Mouse (Mus musculus): ENCODE results near the gene Tet1.

Tet1 gene

DNA sequence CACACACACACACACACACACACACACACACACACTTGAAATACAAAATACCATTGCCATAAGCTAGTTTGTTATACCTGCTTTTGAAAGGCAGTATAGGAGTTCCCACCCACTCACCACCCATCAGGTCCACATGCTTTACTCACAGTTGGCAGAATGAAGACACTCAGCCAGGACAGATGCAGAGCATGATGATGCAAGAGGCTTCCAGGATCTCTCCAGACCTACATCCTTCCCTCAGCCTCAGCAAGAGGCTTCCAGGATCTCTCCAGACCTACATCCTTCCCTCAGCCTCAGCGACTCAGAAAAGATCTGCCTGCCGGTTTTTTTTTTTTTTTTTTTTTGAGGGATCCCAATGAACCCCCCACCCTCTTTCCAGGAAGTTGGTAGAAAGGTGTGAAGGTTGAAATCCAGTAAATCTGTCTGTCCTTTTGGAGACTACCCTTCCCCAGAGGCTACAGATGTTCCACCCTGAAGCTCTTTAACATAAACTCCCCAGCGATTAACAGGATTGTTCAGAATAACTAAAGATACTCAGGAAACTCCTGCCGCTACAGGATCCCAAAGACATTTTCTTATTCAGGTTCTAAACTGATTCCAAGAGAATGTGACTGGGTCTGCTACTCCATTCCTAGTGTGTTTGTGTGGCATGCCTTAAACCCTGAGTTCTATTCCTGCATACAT is 16.1 kb downstream of the Tet1 start:
- DNase-seq (ENCODE audit: inconsistent age in 2 of 2, low spot score in 1 of 2), result no peak

GRCm38 (mm10) chr10:62891025-62891424 is 17.8 kb downstream of the Tet1 start:
- DNase-seq (ENCODE audit: inconsistent age in 2 of 2, low spot score in 1 of 2), result no peak

DNA sequence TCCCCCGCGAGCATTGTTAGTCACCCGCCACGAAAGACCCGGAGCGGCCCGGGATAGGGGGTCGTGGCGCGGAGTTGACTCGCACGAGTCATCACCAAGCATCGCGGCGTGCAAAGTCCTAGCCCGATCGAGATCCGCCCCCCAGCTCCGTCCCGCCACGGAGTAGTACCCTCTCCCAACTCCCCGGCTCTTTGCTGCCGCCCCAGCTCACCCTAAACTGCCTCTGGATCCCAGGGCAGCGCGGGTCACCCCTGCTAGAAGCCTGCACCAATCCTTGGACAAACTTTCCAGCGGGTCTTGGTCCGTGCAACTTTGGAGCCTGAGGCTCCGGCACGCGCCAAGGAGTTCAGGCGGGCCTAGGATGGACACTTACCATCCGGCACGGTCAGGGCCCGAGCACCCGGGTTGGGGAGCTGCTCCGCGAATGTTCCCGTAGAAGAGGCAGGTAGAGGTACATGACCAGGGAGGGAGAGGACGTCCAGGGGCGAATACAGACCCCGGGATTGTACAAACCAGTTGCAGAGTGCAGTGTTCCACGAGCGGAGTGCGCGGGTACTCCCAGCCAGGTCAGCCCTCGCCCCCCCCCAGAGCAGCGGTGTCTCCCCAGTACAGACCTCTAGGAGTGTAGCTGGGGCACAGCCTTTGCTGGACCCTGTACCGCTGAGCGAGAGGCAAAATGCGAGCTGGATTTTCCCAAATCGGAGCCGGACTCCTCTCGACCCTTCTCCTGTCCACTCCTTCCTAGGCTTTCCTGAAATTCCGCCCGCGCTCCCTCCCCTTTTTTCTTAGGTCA is 21.8 kb downstream of the Tet1 start:
- peak; percentile 39 to 79 for DNase-seq (ENCODE audit: inconsistent age in 2 of 2, low spot score in 1 of 2)

DNA sequence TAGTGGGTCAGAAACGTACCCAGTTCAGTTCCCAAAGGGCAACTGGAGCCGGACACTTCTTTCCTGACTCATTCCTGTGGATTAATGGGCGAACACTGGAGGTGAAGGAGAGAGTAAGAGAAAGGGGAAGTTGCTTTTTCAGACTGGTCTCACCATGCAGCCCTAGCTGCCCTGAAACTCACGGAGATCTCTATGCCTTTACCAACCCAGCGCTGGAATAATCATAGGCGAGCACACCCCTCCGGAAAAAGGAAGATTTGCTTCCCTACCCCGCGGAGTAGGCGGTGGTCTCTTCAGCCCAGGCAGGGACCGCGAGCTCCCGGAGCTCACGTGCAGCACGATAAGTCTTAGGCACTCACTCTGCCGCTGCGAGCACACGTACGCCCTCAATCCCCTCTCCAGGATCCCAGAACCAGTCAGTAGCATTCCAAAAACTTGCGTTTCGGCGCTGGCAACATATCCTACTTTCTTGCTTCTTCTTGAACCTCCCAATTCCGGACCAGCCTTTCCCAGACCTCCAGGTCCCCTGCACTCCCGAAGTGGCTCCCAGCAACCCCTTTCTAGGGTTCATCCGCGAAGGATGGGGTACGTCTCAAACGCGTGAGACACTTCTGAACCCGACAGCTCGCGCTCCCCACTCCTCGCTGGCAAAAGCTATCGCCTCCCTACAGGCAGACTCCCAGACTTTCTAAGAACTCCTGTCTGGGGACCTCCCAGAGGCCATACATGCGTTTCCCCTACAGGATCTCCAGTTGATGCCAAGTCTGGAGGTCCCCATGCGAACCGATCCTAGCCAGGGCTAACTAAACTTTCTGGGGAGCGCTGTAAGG is 22.6 kb downstream of the Tet1 start:
- DNase-seq (ENCODE audit: inconsistent age in 2 of 2, low spot score in 1 of 2), result peak; percentile 16 to 71

GRCm38 (mm10) chr10:62885460-62885859 is 23.3 kb downstream of the Tet1 start:
- no peak for DNase-seq (ENCODE audit: inconsistent age in 2 of 2, low spot score in 1 of 2)

DNA sequence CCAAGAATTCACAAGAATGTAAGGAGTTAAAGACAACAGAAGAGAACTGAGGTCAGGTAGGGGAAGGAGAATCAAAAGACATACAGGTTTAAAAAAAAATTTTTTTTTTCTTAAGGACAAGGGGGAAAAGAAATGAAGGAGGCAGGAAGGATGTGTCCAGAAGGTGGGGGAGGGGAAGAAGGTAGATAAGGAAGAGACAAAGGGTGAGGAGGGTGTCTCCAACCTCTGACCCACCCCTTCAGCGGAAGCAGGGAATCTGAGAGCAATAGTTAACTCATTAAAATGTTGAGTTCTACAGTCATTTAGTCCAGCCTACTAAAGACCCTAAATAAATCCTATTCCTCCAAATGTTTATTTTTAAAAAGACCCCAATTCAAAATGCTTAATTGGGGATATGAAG is 24.3 kb downstream of the Tet1 start:
- DNase-seq (ENCODE audit: inconsistent age in 2 of 2, low spot score in 1 of 2), result no peak

- DNase-seq (ENCODE audit: inconsistent age in 2 of 2, low spot score in 1 of 2), result no peak
These were observed 24.8 kb downstream of the Tet1 start for GRCm38 (mm10) chr10:62883933-62884372.

DNA sequence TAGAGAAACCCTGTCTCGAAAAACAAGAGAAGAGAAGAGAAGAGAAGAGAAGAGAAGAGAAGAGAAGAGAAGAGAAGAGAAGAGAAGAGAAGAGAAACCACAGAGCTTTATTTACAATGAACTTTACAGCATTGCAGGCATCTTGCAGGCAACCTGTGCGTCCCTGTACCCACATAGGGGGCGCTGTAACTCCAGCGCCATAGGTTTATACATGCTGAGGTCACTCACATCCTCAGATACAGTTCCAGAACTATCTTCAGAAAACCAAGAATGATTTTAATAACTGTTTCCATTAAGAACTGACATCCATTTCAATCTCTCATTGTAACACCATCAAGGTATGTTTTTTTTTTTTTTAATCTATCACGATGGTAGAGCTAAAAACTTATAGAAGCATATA is 27.6 kb downstream of the Tet1 start:
- peak; percentile 14 to 55 for DNase-seq (ENCODE audit: inconsistent age in 2 of 2, low spot score in 1 of 2)

DNA sequence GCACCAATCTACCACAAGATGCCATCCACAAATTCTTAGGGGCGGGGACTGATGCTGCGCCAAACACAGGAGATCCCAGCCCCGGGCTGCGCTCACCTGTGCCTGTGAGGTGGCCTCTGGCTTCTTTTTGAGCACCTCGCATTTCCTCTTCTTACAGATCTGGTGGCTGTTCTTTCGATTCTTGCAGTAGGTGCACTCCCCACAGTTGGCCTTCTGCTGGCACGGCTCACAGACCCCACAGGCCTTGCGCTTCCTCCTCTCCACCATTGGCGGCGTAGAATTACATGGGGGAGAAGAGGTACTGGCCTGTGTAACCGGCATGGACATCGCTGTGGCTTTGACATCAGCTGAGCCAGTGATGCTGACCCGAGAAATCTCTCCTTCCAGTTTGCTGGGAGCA is 30.7 kb downstream of the Tet1 start:
- DNase-seq (ENCODE audit: inconsistent age in 2 of 2, low spot score in 1 of 2), result no peak

DNA sequence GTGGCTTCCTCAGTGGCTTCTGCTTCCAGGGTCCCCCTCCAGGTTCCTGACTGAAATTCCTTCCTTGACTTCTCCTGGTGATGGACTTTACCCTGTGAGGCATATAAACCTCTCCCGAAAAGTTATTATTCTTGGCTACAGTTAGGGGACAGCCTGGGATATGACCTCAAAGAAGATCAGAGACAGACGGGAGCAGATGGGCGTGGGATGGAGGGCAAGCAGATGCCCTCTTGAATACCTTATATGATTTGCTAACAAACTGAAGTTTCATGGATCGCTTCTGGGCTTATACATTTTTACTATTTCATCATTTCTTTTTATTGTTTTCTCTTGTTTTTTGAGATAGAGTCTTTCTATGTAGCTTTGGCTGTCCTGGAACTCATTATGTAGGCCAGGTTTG is 33.2 kb downstream of the Tet1 start:
- no peak for DNase-seq (ENCODE audit: inconsistent age in 2 of 2, low spot score in 1 of 2)

- no peak for DNase-seq (ENCODE audit: inconsistent age in 2 of 2, low spot score in 1 of 2)
These were observed 34.0 kb downstream of the Tet1 start for GRCm38 (mm10) chr10:62874828-62875227.

DNA sequence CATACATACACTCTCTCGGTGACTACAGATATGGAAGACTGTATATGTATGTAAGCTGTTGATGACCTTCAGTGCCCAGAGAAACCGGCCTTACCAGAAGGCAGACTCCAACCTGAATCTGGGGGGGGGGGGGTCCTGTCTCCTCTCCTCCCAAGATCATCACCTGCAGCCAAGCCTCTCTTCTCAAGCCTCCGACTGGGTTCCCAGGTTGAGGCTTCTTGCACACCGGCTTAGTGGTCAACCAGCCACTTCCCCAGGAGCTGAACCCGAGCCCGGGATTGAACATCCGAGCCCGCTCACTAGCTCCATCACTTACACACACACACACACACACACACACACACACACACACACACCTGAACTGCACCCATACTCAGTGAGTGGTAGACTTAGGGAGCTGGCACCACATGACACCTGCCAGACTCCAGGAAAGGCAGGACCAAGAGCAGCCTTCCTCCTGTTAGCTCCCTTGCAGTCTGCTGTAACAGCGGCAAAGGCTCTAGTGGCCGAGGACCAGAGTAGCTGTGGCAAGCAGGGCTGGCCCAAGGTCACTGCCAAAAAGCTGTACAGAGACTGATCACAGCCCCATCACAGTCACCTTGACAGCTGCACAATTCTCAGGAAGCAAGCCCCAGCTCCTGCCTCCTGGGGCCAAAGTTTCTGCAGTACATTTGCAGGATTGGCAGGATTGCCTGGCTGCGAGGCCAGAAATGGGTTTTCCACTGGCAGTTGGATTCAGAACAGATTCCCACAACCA is 42.6 kb downstream of the Tet1 start:
- DNase-seq (ENCODE audit: inconsistent age in 2 of 2, low spot score in 1 of 2), result peak; percentile 21 to 49

GRCm38 (mm10) chr10:62865167-62866034 is 43.4 kb downstream of the Tet1 start:
- DNase-seq (ENCODE audit: inconsistent age in 2 of 2, low spot score in 1 of 2), result peak; percentile 76 to 89

GRCm38 (mm10) chr10:62863563-62863962 is 45.2 kb downstream of the Tet1 start:
- DNase-seq (ENCODE audit: inconsistent age in 2 of 2, low spot score in 1 of 2), result peak in 1 of 2 experiments; percentile 52

- no peak for DNase-seq (ENCODE audit: inconsistent age in 2 of 2, low spot score in 1 of 2)
These were observed 46.4 kb downstream of the Tet1 start for GRCm38 (mm10) chr10:62862435-62862834.

GRCm38 (mm10) chr10:62858967-62859366 is 49.8 kb downstream of the Tet1 start:
- no peak for DNase-seq (ENCODE audit: inconsistent age in 2 of 2, low spot score in 1 of 2)

DNA sequence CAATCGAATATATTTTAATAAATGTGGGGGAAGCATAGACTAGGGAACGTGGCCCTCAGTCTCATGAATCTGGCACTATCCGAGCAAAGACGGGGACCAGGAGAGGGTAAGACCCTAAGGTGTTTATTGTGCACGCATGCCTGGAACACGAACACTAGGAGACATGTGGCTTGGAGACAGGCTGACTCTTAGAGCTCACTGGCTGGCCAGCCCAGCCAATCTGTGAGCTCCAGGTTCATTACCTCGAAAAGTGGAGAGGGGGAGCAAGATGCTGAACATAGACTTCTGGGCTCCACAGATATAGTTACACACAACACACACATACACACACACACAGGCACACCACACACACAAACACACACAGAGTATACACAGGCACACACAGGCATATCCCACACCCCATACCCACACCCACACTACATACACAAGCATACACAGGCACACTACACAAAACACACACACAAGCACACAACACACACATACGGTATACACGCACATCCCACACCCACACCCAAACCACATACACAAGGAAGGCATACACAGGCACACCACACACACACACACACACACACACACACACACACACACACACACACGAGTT is 52.0 kb downstream of the Tet1 start:
- DNase-seq (ENCODE audit: inconsistent age in 2 of 2, low spot score in 1 of 2), result no peak

GRCm38 (mm10) chr10:62854992-62855391 is 53.8 kb downstream of the Tet1 start:
- no peak for DNase-seq (ENCODE audit: inconsistent age in 2 of 2, low spot score in 1 of 2)

GRCm38 (mm10) chr10:62854581-62854980 is 54.2 kb downstream of the Tet1 start:
- DNase-seq (ENCODE audit: inconsistent age in 2 of 2, low spot score in 1 of 2), result no peak

All from adrenal gland, adult (tissue).